Mouse (Mus musculus): ENCODE measurements at regions not wholly inside any gene's neighbourhood (a gene's known extent, or its start where the extent isn't known, plus 50 kb on each side); places are given as distances from the start of the nearest gene placed in this dataset.

- Histone ChIP-seq H3K9ac (no peak overlapping the region), H3K9me3 (no peaks in the 10 kb centered on the region), H3K36me3 (no peaks in the 10 kb centered on the region), H3K4me3 (no peak overlapping the region), H3K27me3 (no peaks in the 10 kb centered on the region), H3K4me1 (replicated peaks) (no peaks in the 10 kb centered on the region), H3K4me2 (no peak overlapping the region), H3K27ac (no peak overlapping the region)
- WGBS: 89% methylated on average over 4 of the region's 4 CpGs
- no peak for ATAC-seq (ENCODE audit: low FRiP score)
These were observed 131.1 kb upstream of the Reg3g start for GRCm38 (mm10) chr6:78599751-78600150.

- Histone ChIP-seq H3K9me3 (no peaks in the 10 kb centered on the region), H3K4me1 (replicated peaks) (no peaks in the 10 kb centered on the region), H3K36me3 (no peaks in the 10 kb centered on the region), H3K4me3 (no peak overlapping the region), H3K27ac (no peak overlapping the region), H3K27me3 (no peaks in the 10 kb centered on the region), H3K9ac (no peak overlapping the region), H3K4me2 (no peak overlapping the region)
- no peak for ATAC-seq (ENCODE audit: low FRiP score)
- WGBS: 95% methylated on average over 4 of the region's 4 CpGs
These were observed 101.4 kb upstream of the Reg3g start for GRCm38 (mm10) chr6:78570000-78570597.

- no peaks in the 10 kb centered on the region for H3K9me3 ChIP-seq
- 36% methylated on average over 11 of the region's 11 CpGs for WGBS
- ATAC-seq (ENCODE audit: low FRiP score): no peak
- no peak overlapping the region for H3K4me3 ChIP-seq
- no peak overlapping the region for H3K9ac ChIP-seq
- H3K27ac ChIP-seq: no peak overlapping the region
- H3K27me3 ChIP-seq: no peaks in the 10 kb centered on the region; the same call in 1 of the 2 replicates
- H3K4me2 ChIP-seq: no peak overlapping the region
- peaks cover 18% of the 10 kb centered on the region for H3K4me1 ChIP-seq (replicated peaks)
- no peaks in the 10 kb centered on the region for H3K36me3 ChIP-seq
These were observed 84.5 kb upstream of the Reg3g start for GRCm38 (mm10) chr6:78553008-78553698.

- H3K27ac ChIP-seq: no peak overlapping the region
- peaks cover 18% of the 10 kb centered on the region for H3K4me1 ChIP-seq (replicated peaks)
- 23% methylated on average over 5 of the region's 5 CpGs for WGBS
- no peak overlapping the region for H3K4me3 ChIP-seq
- no peaks in the 10 kb centered on the region; the same call in 1 of the 2 replicates for H3K27me3 ChIP-seq
- peak overlapping the region; percentile 15 for H3K4me2 ChIP-seq
- no peaks in the 10 kb centered on the region for H3K36me3 ChIP-seq
- peak; percentile 71; the same call in 1 of the 2 replicates for ATAC-seq (ENCODE audit: low FRiP score)
- no peaks in the 10 kb centered on the region for H3K9me3 ChIP-seq
- no peak overlapping the region for H3K9ac ChIP-seq
These were observed 83.7 kb upstream of the Reg3g start for GRCm38 (mm10) chr6:78552353-78552698.

- no peaks in the 10 kb centered on the region for H3K9me3 ChIP-seq
- peaks cover 18% of the 10 kb centered on the region for H3K4me1 ChIP-seq (replicated peaks)
- no peaks in the 10 kb centered on the region for H3K36me3 ChIP-seq
- no peak overlapping the region for H3K4me3 ChIP-seq
- 27% methylated on average over 8 of the region's 8 CpGs for WGBS
- no peak overlapping the region for H3K27ac ChIP-seq
- ATAC-seq (ENCODE audit: low FRiP score): peak; percentile 79
- no peak overlapping the region for H3K9ac ChIP-seq
- peak overlapping the region; percentile 15 for H3K4me2 ChIP-seq
- H3K27me3 ChIP-seq: no peaks in the 10 kb centered on the region; the same call in 1 of the 2 replicates
These were observed 83.1 kb upstream of the Reg3g start for GRCm38 (mm10) chr6:78551666-78552352.

- Histone ChIP-seq H3K4me2 (no peak overlapping the region), H3K27ac (no peak overlapping the region), H3K9me3 (no peaks in the 10 kb centered on the region), H3K9ac (no peak overlapping the region), H3K27me3 (no peaks in the 10 kb centered on the region; the same call in 1 of the 2 replicates), H3K4me3 (no peak overlapping the region), H3K36me3 (no peaks in the 10 kb centered on the region), H3K4me1 (replicated peaks) (peaks cover 18% of the 10 kb centered on the region)
- ATAC-seq (ENCODE audit: low FRiP score): no peak
- 55% methylated on average over 4 of the region's 4 CpGs for WGBS
These were observed 79.8 kb upstream of the Reg3g start for GRCm38 (mm10) chr6:78548476-78548875.

GRCm38 (mm10) chr6:78547721-78548120 is 79.0 kb upstream of the Reg3g start:
- Histone ChIP-seq H3K27ac (no peak overlapping the region), H3K36me3 (no peaks in the 10 kb centered on the region), H3K9ac (no peak overlapping the region), H3K4me1 (replicated peaks) (peaks cover 14% of the 10 kb centered on the region), H3K4me3 (no peak overlapping the region), H3K27me3 (no peaks in the 10 kb centered on the region), H3K9me3 (no peaks in the 10 kb centered on the region), H3K4me2 (no peak overlapping the region)
- ATAC-seq (ENCODE audit: low FRiP score): no peak
- 85% methylated on average over 1 of the region's 1 CpGs for WGBS

GRCm38 (mm10) chr6:78544238-78544637 is 75.6 kb upstream of the Reg3g start:
- 16% methylated on average over 2 of the region's 2 CpGs for WGBS
- no peak overlapping the region for H3K4me3 ChIP-seq
- no peaks in the 10 kb centered on the region for H3K27me3 ChIP-seq
- no peak overlapping the region for H3K27ac ChIP-seq
- no peak overlapping the region for H3K4me2 ChIP-seq
- no peaks in the 10 kb centered on the region for H3K36me3 ChIP-seq
- no peak overlapping the region for H3K9ac ChIP-seq
- ATAC-seq (ENCODE audit: low FRiP score): 0 out of 2 replicates have a peak, but pooled peaks have one; percentile 61
- no peaks in the 10 kb centered on the region for H3K4me1 ChIP-seq (replicated peaks)
- H3K9me3 ChIP-seq: no peaks in the 10 kb centered on the region

- no peak overlapping the region for H3K9ac ChIP-seq
- H3K4me3 ChIP-seq: no peak overlapping the region
- H3K27me3 ChIP-seq: no peaks in the 10 kb centered on the region
- no peak overlapping the region for H3K27ac ChIP-seq
- no peak overlapping the region for H3K4me2 ChIP-seq
- H3K9me3 ChIP-seq: no peaks in the 10 kb centered on the region
- no peaks in the 10 kb centered on the region for H3K36me3 ChIP-seq
- H3K4me1 ChIP-seq (replicated peaks): no peaks in the 10 kb centered on the region
- 74% methylated on average over 1 of the region's 1 CpGs for WGBS
- ATAC-seq (ENCODE audit: low FRiP score): no peak
These were observed 68.8 kb upstream of the Reg3g start for GRCm38 (mm10) chr6:78537476-78537875.

- Histone ChIP-seq H3K27ac (no peak overlapping the region), H3K36me3 (no peaks in the 10 kb centered on the region), H3K4me3 (no peak overlapping the region), H3K4me1 (replicated peaks) (no peaks in the 10 kb centered on the region), H3K9ac (no peak overlapping the region), H3K4me2 (no peak overlapping the region), H3K27me3 (no peaks in the 10 kb centered on the region), H3K9me3 (no peaks in the 10 kb centered on the region)
- no peak for ATAC-seq (ENCODE audit: low FRiP score)
- WGBS: 58% methylated on average over 4 of the region's 4 CpGs
These were observed 58.5 kb upstream of the Reg3g start for GRCm38 (mm10) chr6:78526986-78527762.

All from hindbrain, embryonic 13.5 days (tissue).